Mouse (Mus musculus): ENCODE results near the gene Ddi2.
A peak's percentile ranks its signal among the peaks of the same experiment; 100 is the strongest.

Ddi2 gene

GRCm38 (mm10) chr4:141688505-141688904 lies 34.7 kb downstream of the Ddi2 start:
- DNase-seq: no peak

GRCm38 (mm10) chr4:141686525-141686924 lies 36.7 kb downstream of the Ddi2 start:
- no peak for DNase-seq

- DNase-seq: no peak
Observed at GRCm38 (mm10) chr4:141686093-141686492, 37.1 kb downstream of the Ddi2 start.

- DNase-seq: no peak
Observed at GRCm38 (mm10) chr4:141685499-141685898, 37.7 kb downstream of the Ddi2 start, which contains the start of gene Rsc1a1. Gene Rsc1a1 (minus strand): TSS chr4:141685599.

GRCm38 (mm10) chr4:141682706-141683230 lies 40.5 kb downstream of the Ddi2 start:
- peak; percentile 54 for DNase-seq

- no peak for DNase-seq
Observed at GRCm38 (mm10) chr4:141681767-141682166, 41.5 kb downstream of the Ddi2 start.

GRCm38 (mm10) chr4:141680892-141681291 lies 42.3 kb downstream of the Ddi2 start:
- no peak for DNase-seq

- DNase-seq: no peak
Observed at GRCm38 (mm10) chr4:141679016-141679415, 44.2 kb downstream of the Ddi2 start.

- no peak for DNase-seq
Observed at GRCm38 (mm10) chr4:141676462-141676979, 46.7 kb downstream of the Ddi2 start.

- DNase-seq: peak; percentile 30
Observed at GRCm38 (mm10) chr4:141672325-141672724, 50.9 kb downstream of the Ddi2 start.

GRCm38 (mm10) chr4:141671389-141671788 lies 51.8 kb downstream of the Ddi2 start:
- no peak for DNase-seq

GRCm38 (mm10) chr4:141669898-141670712 lies 53.1 kb downstream of the Ddi2 start:
- DNase-seq: no peak

GRCm38 (mm10) chr4:141664799-141665198 lies 58.4 kb downstream of the Ddi2 start, which contains the start of gene Plekhm2:
Gene Plekhm2 (minus strand): TSS chr4:141664899.
- no peak for DNase-seq

GRCm38 (mm10) chr4:141664011-141664745 lies 59.0 kb downstream of the Ddi2 start:
- peak; percentile 89 for DNase-seq

- DNase-seq: peak; percentile 57
Observed at GRCm38 (mm10) chr4:141663122-141663931, 59.9 kb downstream of the Ddi2 start.

- DNase-seq: no peak
Observed at GRCm38 (mm10) chr4:141660884-141661283, 62.3 kb downstream of the Ddi2 start.

GRCm38 (mm10) chr4:141659739-141660138 lies 63.5 kb downstream of the Ddi2 start:
- DNase-seq: peak; percentile 47

- no peak for DNase-seq
Observed at GRCm38 (mm10) chr4:141658846-141659484, 64.3 kb downstream of the Ddi2 start.

GRCm38 (mm10) chr4:141656932-141657331 lies 66.3 kb downstream of the Ddi2 start:
- DNase-seq: no peak

GRCm38 (mm10) chr4:141655908-141656608 lies 67.2 kb downstream of the Ddi2 start:
- no peak for DNase-seq

- no peak for DNase-seq
Observed at GRCm38 (mm10) chr4:141654509-141654908, 68.7 kb downstream of the Ddi2 start.
